Mouse (Mus musculus) CD4-positive, CD25-positive, alpha-beta regulatory T cell, adult 4 months (primary cell): ENCODE measurements around the gene Nectin1. TPM values are rescaled to one million over a fixed set of nuclear protein-coding genes. Genes with fewer than 3 reads are reported as not detected.
A peak's percentile ranks its signal among the peaks of the same experiment; 100 is the strongest.

Experiments
- ATAC-seq: one replicate; pipeline ENCODE4 v1.8.0; 2017
- polyA plus RNA-seq, 2 experiments: library from polyadenylated mRNA; unstranded; fragments of 100-300 nt; shearing (Covaris generic); gene quantifications; one replicate each; pipeline ENCODE4 v1.2.1; 2017

Nectin1 gene
- polyA plus RNA-seq, 2 experiments from 2014 or later, result 0.34 to 0.48 TPM

- no peak for ATAC-seq
These were observed 1.7 kb upstream of the Nectin1 start for GRCm38 (mm10) chr9:43742066-43742465.

- ATAC-seq, result no peak
These were observed 710 bp upstream of the Nectin1 start for GRCm38 (mm10) chr9:43742902-43743646.

GRCm38 (mm10) chr9:43744138-43744981 lies 576 bp downstream of the Nectin1 start:
- peak; percentile 34 for ATAC-seq

GRCm38 (mm10) chr9:43745051-43745792 lies 1.4 kb downstream of the Nectin1 start:
- no peak for ATAC-seq

GRCm38 (mm10) chr9:43745951-43746703 lies 2.3 kb downstream of the Nectin1 start:
- no peak for ATAC-seq

GRCm38 (mm10) chr9:43747710-43748109 lies 3.9 kb downstream of the Nectin1 start:
- ATAC-seq, result no peak

- ATAC-seq, result no peak
These were observed 4.7 kb downstream of the Nectin1 start for GRCm38 (mm10) chr9:43748519-43748918.

- no peak for ATAC-seq
These were observed 6.3 kb downstream of the Nectin1 start for GRCm38 (mm10) chr9:43750053-43750452.

GRCm38 (mm10) chr9:43751111-43751510 lies 7.3 kb downstream of the Nectin1 start:
- no peak for ATAC-seq

GRCm38 (mm10) chr9:43753481-43753880 lies 9.7 kb downstream of the Nectin1 start:
- ATAC-seq, result no peak

GRCm38 (mm10) chr9:43754083-43754482 lies 10.3 kb downstream of the Nectin1 start:
- no peak for ATAC-seq

GRCm38 (mm10) chr9:43754768-43755197 lies 11.0 kb downstream of the Nectin1 start:
- no peak for ATAC-seq

- ATAC-seq, result no peak
These were observed 11.7 kb downstream of the Nectin1 start for GRCm38 (mm10) chr9:43755464-43755863.

- no peak for ATAC-seq
These were observed 12.1 kb downstream of the Nectin1 start for GRCm38 (mm10) chr9:43755928-43756327.

- ATAC-seq, result no peak
These were observed 13.4 kb downstream of the Nectin1 start for GRCm38 (mm10) chr9:43757225-43757624.

- ATAC-seq, result no peak
These were observed 14.5 kb downstream of the Nectin1 start for GRCm38 (mm10) chr9:43757972-43758965.

- ATAC-seq, result no peak
These were observed 16.3 kb downstream of the Nectin1 start for GRCm38 (mm10) chr9:43760078-43760477.

GRCm38 (mm10) chr9:43761181-43761820 lies 17.5 kb downstream of the Nectin1 start:
- no peak for ATAC-seq

GRCm38 (mm10) chr9:43761941-43762340 lies 18.2 kb downstream of the Nectin1 start:
- ATAC-seq, result no peak

- no peak for ATAC-seq
These were observed 21.8 kb downstream of the Nectin1 start for GRCm38 (mm10) chr9:43765419-43766179.
